Mouse (Mus musculus) E14TG2a.4 (cell line): ENCODE results near the gene Dhx57.

Source experiments
- CTCF ChIP-seq: conservative IDR thresholded peaks from 2 replicates; pipeline ENCODE4 v1.5.1; 2014; ENCODE audit warnings: low read length
- POU5F1 ChIP-seq: IDR thresholded peaks from 2 replicates; pipeline ENCODE4 v1.6.1; 2014; ENCODE audit warnings: low read length, borderline replicate concordance

DNA sequence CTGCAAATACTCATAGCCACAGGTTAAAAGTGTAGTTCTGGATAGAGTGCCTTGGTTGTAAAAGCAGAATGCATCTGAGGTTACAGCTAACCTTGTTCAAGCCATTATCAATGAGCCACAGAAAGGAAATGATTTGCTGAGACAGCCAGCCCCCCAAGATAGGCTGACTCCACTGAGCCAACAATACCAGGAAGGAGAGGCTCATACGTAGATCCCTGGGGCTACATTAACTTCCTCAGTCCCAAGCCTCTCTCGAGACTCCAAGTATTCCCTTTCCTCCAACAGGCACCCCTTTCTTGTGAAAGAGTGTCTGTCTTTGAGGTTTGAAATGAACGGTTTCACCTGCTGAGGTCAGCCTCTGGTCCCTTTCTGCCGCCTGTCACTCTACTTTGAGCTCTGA lies 5.8 kb downstream of the Dhx57 start:
- TF ChIP-seq CTCF (no peak), POU5F1 (no peak)
